Mouse (Mus musculus) lung, postnatal 0 days (tissue): Measurements from ENCODE around the gene Hlcs. TPM values are rescaled to one million over a fixed set of nuclear protein-coding genes. Genes with fewer than 3 reads are reported as not detected.
"Not testable (repeated sequence)": the region's sequence is repeated elsewhere in the genome, so short reads cannot be mapped to it uniquely, and the experiment has no call there.

Source experiments
- ATAC-seq: fragments of 200-750 bp; cut with Nextera tagmentation; 2 replicates; pipeline ENCODE4 v1.8.0; 2017; ENCODE audit warnings: moderate library complexity
- DNase-seq: peaks from one replicate; pipeline ENCODE4 v3.0.0-alpha.2; 2016; ENCODE audit warnings: low spot score
- H3K27ac ChIP-seq: fragments of 300-500 bp; sonication (generic); 2 replicates; pipeline ENCODE4 v1.5.1; 2014; ENCODE audit warnings: antibody characterized with exemption, mild to moderate bottlenecking, low read length, mixed read lengths
- H3K27me3 ChIP-seq: fragments of 300-500 bp; sonication (generic); replicated peaks from 2 replicates; pipeline ENCODE4 v1.6.1; 2014; ENCODE audit warnings: low read length, mixed read lengths; ENCODE audit not compliant: insufficient read depth
- H3K36me3 ChIP-seq: fragments of 300-500 bp; sonication (generic); 2 replicates; pipeline ENCODE4 v1.6.1; 2014; ENCODE audit warnings: low read length, mixed read lengths; ENCODE audit not compliant: insufficient read depth
- H3K4me1 ChIP-seq: fragments of 300-500 bp; sonication (generic); 2 replicates; pipeline ENCODE4 v1.6.1; 2014; ENCODE audit warnings: antibody characterized with exemption, low read depth, low read length, mixed read lengths; ENCODE audit not compliant: insufficient read depth
- H3K4me2 ChIP-seq: fragments of 300-500 bp; sonication (generic); replicated peaks from 2 replicates; pipeline ENCODE4 v1.6.1; 2014; ENCODE audit warnings: low read depth, mild to moderate bottlenecking, low read length, moderate library complexity, mixed read lengths
- H3K4me3 ChIP-seq: fragments of 300-500 bp; sonication (generic); 2 replicates; pipeline ENCODE4 v1.5.1; 2014; ENCODE audit warnings: low read depth, low read length
- H3K9ac ChIP-seq: fragments of 300-500 bp; sonication (generic); replicated peaks from 2 replicates; pipeline ENCODE4 v1.6.1; 2014; ENCODE audit warnings: low read depth, mild to moderate bottlenecking
- H3K9me3 ChIP-seq: fragments of 300-500 bp; sonication (generic); 2 replicates; pipeline ENCODE4 v1.6.1; 2016; ENCODE audit warnings: low read length, mixed read lengths
- CTCF ChIP-seq: IDR thresholded peaks from 2 replicates; pipeline ENCODE4 v1.5.1; 2016; ENCODE audit warnings: antibody characterized with exemption, mild to moderate bottlenecking
- EP300 ChIP-seq: IDR thresholded peaks from 2 replicates; pipeline ENCODE4 v1.6.1; 2016; ENCODE audit warnings: antibody characterized with exemption, mild to moderate bottlenecking, control low read depth
- WGBS: fragments of 180-500 bp; shearing (Covaris S2); extraction: QIAGEN DNeasy Blood & Tissue Kit; methylation state at CpG from one replicate; pipeline ENCODE4 v1.1.7; 2014; 5-methylcytosine and 5-hydroxymethylcytosine counted together
- polyA plus RNA-seq: library from polyadenylated mRNA; unstranded; fragments of >200 nt; fragmentation: Nextera tagmentation; extraction: Ambion mirVana; gene quantifications from 2 replicates; pipeline ENCODE4 v1.2.1, GENCODE M21; 2015

Gene Hlcs
- polyA plus RNA-seq, 1 experiment from 2014 or later: 4.6 TPM

- no peaks in the 10 kb centered on the region for H3K9me3 ChIP-seq
- WGBS: 91% methylated on average over 1 of the region's 1 CpGs
- no peak overlapping the region for H3K4me2 ChIP-seq
- no peaks in the 10 kb centered on the region for H3K27me3 ChIP-seq
- H3K4me3 ChIP-seq: no peak overlapping the region
- H3K36me3 ChIP-seq: no peaks in the 10 kb centered on the region
- H3K9ac ChIP-seq: no peak overlapping the region
- no peak overlapping the region for H3K27ac ChIP-seq
- TF ChIP-seq EP300 (no peak), CTCF (no peak)
- ATAC-seq: no peak
- no peaks in the 10 kb centered on the region for H3K4me1 ChIP-seq
- no peak for DNase-seq
Measured at GRCm38 (mm10) chr16:94345733-94346132, 32.4 kb upstream of the Hlcs start.

DNA sequence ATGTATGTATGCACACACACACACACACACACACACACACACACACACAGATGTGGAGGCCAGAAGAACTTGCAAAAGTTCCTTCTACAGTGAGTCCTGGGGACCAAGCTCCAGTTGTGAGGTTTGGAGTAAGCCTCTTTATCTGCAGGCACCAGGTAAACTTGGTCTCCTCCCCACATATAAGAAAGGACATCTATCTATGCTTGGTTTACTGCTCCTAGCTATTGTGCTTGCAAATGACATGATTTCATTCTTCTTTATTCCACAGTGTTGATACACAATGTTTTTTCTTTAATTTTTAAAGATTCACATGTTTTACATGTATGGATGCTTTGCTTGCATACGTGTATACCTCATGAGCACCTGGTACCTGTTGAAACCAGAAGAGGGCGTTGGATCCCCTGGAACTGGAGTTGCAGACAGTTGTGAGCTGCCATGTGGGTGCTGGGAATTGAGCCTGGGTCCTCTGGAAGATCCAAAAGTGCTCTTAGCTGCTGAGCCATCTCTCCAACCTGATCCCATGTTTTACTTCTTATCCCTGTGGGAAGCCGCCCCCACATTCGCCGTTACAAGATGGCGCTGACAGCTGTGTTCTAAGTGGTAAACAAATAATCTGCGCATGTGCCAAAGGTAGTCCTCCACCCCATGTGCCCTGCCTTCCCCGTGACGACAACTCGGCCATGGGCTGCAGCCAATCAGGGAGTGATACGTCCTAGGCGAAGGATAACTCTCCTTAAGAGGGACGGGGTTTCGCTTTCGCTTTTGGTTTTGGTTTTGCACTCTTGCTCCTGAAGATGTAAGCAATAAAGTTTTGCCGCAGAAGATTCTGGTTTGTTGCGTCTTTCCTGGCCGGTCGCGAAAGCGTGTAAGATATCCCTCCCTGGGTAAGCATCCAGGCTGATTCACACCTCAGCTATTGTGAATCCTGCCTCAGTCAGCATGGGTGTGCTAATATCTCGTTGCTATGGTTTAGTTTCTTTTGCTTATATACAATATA lies 26.1 kb upstream of the Hlcs start:
- 91% methylated on average over 18 of the region's 22 CpGs for WGBS
- not testable (repeated sequence) for DNase-seq, H3K9ac ChIP-seq, H3K36me3 ChIP-seq, H3K27me3 ChIP-seq, H3K4me3 ChIP-seq, H3K4me1 ChIP-seq, H3K27ac ChIP-seq, H3K9me3 ChIP-seq, H3K4me2 ChIP-seq, ATAC-seq

GRCm38 (mm10) chr16:94335656-94336055 lies 22.3 kb upstream of the Hlcs start:
- Histone ChIP-seq H3K9ac (no peak overlapping the region), H3K27me3 (no peaks in the 10 kb centered on the region), H3K4me3 (no peak overlapping the region), H3K9me3 (no peaks in the 10 kb centered on the region), H3K4me1 (no peaks in the 10 kb centered on the region), H3K4me2 (no peak overlapping the region), H3K27ac (no peak overlapping the region), H3K36me3 (no peaks in the 10 kb centered on the region)
- TF ChIP-seq CTCF: no peak
- ATAC-seq (no peak), DNase-seq (no peak)
- 26% methylated on average over 5 of the region's 5 CpGs for WGBS

DNA sequence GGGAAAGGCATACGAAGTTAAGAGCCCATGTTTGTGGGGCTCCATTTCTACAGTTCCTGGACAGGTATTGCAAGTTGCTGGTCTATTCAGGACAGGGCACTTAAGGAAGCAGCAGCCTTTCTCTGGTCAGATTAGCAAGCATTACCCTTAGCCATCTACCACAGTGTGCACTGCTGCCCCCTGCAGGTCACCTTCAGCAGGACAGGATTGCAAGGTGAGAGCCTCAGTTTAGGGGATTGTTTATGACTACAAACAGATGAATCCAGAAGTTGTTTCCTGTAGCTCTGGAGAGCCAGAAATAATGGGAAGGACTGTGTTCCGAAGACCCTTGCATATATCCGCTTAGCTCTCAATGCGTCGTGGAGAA lies 18.5 kb upstream of the Hlcs start:
- peak; percentile 89 for TF ChIP-seq CTCF
- TF ChIP-seq EP300: no peak
- Histone ChIP-seq H3K36me3 (no peaks in the 10 kb centered on the region), H3K4me3 (no peak overlapping the region), H3K9me3 (no peaks in the 10 kb centered on the region), H3K27ac (no peak overlapping the region), H3K9ac (no peak overlapping the region), H3K27me3 (no peaks in the 10 kb centered on the region), H3K4me2 (no peak overlapping the region), H3K4me1 (no peaks in the 10 kb centered on the region)
- WGBS: 60% methylated on average over 5 of the region's 5 CpGs
- ATAC-seq (no peak), DNase-seq (peak; percentile 62)

- 78% methylated on average over 9 of the region's 9 CpGs for WGBS
- H3K4me2 ChIP-seq: no peak overlapping the region
- ATAC-seq: no peak
- H3K4me1 ChIP-seq: no peaks in the 10 kb centered on the region
- DNase-seq: no peak
- H3K36me3 ChIP-seq: no peaks in the 10 kb centered on the region
- no peak overlapping the region for H3K4me3 ChIP-seq
- no peaks in the 10 kb centered on the region for H3K27me3 ChIP-seq
- no peak overlapping the region for H3K27ac ChIP-seq
- no peaks in the 10 kb centered on the region for H3K9me3 ChIP-seq
- TF ChIP-seq CTCF (no peak), EP300 (no peak)
- H3K9ac ChIP-seq: no peak overlapping the region
Measured at GRCm38 (mm10) chr16:94331233-94331885, 18.0 kb upstream of the Hlcs start.

- Histone ChIP-seq H3K4me2 (no peak overlapping the region), H3K9ac (no peak overlapping the region), H3K9me3 (no peaks in the 10 kb centered on the region), H3K36me3 (no peaks in the 10 kb centered on the region), H3K4me3 (no peak overlapping the region), H3K27me3 (no peaks in the 10 kb centered on the region), H3K27ac (no peak overlapping the region), H3K4me1 (no peaks in the 10 kb centered on the region)
- DNase-seq (no peak), ATAC-seq (no peak)
- TF ChIP-seq EP300 (no peak), CTCF (no peak)
- 87% methylated on average over 5 of the region's 5 CpGs for WGBS
Measured at GRCm38 (mm10) chr16:94330429-94330828, 17.1 kb upstream of the Hlcs start.
